Mouse (Mus musculus) thymus, postnatal 36 days (tissue): ENCODE results near the gene Zfp692.
A peak's percentile ranks its signal among the peaks of the same experiment; 100 is the strongest.

Experiments
- DNase-seq, 2 experiments: peaks; one replicate each; pipeline ENCODE4 v3.0.0; 2022; ENCODE audit warnings: mixed read lengths in 2 of 2

Zfp692 gene

DNA sequence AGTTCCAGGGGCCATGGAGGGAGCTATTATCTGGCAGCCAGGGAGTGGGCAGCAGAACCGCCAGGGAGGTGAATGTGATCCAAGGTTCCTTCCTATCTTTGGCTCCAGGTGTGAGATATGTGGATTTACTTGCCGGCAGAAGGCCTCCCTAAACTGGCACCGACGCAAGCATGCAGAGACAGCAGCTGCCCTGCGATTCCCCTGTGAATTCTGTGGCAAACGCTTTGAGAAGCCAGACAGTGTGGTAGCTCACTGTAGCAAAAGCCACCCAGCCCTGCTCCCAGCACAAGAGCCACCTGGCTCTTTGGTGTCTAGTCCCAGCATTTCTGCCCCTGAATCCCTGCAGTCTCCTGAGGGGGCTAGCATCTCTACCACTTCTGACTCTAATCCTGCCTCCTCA lies 7.2 kb downstream of the Zfp692 start:
- DNase-seq: no peak

DNA sequence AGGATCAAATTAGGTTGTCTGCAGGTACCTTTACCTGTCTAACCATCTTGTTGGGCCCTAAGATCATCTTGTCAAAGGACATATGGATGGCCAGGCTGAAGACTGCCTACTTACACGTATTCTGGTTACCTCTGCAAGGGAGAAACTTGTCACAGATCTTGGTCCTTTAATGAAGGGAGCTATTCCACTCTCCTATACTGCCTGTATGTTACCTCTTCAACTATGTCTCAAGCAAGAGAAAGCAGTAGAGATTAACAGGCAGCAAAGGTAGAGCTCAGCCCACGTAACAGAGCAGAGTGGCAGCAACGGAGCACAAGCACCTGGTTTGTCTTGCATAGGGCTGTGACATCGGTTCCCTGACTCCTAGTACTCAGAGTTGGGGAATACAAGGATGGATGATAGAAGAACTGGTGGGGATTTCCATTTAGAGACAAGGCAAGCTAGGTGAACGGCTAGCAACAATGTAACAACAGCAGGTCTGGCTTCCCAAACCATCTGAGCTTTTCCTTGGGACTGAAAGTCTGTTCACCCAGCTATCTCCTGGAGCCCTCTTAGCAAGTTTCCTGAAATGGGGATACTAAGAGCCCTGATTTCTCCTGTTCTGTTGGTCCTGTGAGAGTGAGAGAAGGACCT lies 8.8 kb downstream of the Zfp692 start:
- no peak for DNase-seq

DNA sequence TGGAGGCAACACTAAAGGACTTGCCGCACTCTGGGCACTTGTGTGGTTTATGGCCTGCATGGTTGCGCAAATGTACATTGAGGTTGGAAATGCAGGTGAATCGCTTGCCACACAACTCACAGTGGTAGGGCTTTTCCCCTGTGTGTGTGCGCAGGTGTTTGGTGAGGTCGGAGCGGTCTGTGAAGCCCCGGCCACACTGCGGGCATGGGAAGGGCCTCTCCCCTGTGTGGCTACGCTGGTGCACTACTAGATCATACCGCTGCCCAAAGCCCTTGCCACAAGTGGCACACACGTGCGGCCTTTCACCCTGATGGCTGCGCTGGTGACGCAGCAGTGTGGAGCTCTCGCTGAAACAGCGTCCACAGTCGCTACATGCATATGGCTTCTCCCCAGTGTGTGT lies 9.5 kb downstream of the Zfp692 start:
- no peak for DNase-seq

DNA sequence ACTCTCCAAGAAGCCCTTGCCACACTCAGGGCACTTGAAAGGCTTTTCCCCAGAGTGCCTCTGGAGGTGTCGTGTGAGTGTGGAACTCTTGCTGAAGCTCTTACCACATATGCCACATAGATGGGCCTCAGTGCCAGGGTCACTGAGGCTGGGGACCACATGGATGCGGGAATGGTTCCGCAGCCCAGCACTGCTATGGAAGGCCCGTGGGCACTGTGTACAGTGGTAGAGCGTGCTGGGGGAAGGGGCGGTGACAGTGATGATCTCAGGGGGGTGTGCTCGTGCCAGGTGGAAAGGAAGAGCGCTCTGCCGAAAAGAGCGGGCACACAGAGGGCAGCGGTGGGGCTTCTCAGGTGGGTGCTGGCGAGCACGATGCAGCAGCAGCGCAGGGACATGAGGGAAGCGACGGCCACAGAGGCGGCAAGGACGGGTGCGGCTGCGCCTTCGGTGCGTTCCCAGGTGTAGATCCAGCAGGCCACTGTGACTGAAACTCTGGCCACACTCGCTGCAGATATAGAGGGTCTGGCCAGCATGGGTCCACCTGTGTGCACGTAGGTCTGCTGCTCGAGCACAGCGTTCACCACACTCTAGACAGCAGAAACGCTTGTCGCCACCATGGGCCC lies 10.0 kb downstream of the Zfp692 start:
- DNase-seq: no peak

DNA sequence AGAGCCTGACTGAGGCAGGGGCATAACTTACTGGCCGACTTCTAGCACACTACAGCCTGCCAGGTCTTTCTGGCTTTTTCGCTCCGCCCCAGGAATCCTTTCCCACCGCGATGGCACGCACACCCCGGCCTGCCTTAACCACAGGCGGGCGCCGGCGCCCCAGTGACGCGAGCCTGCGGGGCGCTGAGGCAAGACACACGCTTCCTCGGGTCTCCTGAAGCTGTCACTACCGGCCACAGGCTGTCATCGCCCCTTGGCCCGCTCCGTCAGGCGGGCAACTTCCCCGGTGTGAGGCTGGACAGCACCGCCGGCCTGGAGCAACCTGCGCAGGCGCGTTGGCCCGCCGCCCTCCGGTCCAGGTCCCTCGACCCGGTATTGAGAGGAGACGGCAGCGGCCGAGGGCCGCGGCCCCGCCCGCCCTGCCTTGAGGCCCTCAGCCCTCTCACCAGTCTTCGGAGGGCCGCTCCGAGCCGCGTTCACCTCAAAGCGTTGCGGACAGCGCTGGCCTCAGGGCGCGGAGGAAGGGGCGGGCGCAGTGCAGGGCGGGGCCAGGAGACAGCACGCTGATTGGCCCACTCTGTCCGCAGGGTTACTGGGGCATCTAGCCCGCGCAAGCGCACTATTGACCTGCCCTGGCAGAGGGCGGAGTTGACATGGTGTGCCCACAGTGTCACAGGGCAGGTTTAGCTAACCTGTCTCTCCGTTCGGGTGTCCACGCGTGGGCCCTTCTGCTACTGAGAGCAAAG lies 16.1 kb downstream of the Zfp692 start:
- peak; percentile 96 to 97 for DNase-seq

DNA sequence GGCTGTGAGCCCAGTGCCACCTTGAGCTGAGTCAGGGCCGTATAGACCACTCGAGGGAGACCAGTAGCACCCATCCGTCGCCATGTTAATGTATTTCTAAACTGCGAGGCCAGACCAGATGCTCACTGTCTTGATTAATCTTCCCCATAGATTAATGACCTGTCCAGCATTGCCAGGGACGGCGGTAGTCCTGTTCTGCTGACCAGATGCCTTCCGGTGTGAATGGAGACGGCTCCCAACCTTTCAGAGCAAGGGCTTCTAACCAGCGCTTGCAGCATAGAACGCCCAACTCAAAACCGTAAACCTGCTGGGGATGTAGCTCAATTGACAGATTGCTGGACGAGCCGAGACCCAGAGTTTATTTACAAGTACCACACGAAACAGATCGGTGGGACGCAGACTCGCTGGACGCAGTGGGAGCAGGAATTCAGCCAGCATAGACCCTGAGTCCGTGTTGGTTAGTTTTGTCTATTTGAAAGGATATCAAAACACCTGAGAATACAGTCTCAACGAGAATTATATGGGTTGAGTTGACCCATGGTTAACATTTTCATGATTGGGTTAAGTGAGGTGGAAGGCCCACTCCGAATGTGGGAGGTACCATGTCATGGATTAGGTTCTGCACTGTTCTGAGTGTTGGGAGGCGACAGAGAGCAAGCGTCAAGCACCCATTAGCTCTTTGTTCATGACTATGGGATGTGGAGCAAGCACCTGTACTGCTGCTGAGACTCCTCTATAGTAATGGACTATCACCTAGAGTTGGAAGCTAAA lies 16.9 kb downstream of the Zfp692 start:
- DNase-seq: no peak

DNA sequence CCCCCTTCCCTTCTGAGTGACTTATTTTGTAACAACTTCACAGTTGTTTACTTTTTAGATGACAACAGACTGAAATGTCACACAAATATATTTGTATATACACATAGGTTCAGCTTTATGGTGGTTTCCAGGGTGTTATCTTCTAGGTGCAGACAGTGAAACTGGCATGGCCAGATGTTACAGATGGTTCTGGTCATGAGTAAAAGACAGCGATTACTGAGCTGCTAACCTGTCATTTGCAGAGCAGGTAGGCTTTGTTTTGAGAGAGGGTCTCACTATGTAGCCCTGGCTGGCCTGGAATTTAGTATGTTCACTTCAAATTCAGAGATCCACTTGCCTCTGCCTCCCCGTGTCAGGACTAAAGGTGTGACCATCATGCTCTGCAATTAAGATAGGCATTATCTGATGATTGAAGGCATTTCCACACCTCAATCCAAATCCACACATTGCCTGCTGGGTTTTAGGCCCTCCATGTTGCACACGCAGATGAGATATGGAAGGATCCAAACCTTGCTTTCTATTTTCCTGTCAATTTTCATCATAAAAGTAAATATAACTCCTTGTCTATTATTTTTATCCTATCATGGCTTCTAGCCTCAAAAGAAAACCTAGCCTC lies 17.9 kb downstream of the Zfp692 start:
- no peak for DNase-seq

DNA sequence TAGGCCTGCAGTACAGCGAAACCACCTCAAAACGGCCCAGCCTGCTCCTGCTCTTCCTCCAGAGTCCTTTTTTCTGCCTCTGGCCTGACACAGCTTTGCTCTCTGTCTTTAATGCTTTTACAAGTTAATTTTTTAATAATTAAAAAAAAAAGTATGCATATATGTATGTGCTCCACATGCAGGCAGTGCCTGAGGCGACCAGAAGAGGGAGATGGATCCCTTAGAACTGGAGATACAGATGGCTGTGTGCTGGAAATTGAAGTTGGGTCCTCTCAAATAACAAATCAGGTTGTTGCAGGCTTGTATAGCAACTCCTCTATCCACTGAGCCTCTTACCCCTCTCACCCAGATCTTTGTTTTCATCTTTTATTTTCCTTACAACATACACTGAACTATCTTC lies 19.9 kb downstream of the Zfp692 start:
- DNase-seq: no peak

DNA sequence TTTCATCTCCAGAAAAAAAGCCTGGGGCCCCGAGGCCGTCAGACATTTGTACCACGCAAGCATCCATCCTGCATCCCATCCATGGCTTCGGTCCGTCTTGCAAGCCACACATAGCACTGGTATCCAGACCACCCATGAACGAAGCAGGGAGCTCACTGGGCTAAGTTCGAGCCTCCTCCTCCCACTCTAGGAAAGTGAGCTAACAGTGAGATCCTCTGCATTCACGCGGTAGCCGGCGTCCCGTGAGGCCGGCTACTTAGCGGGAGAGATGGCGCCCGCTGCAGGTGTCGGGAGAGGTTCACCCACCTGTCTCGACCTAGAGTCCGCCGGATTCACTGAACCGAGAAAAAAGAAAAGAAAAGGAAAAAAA lies 23.0 kb downstream of the Zfp692 start:
- DNase-seq: no peak

DNA sequence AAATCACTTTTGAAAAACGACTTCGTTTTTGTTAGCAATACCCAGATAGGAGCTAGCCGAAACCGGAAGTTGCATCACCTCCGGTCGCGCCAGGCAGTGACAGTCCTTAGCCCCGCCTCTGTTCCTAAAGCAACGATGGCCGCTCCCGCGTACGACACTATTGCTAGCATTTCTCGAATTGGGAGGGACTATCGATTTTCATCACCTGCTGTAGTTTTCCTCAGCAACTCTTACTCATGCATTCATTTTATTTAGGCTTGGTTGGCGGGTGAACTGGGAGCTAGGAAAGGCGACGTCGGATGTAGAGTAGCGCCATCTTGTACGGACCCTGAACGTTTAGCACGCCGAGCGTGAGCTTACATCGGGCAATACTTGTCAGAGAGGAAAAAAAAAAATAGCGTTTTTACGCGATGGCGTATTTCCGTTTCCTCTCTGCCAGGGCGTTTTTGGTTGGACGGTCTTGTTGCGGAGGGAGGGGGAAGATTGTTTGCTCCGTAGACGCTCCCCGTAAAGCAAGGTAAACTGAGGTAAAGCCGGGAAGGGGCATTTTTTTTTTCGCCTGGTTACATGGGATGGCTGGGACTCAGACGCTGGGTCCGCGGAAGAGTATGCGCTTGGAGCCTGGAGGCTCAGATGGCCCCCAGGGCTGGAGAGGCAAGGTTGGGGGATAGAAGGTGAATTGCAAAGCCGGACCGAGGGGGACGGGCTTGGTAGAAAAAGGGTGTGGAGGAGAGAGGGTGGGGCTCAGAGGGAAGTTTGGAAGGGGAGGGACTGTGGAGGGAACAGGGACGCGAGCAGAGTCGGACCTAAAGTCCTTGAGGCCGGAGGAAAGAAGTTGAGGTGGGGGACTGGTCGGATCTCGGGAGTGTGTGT lies 23.6 kb downstream of the Zfp692 start, which contains the start of the genes Zfp672 and Sh3bp5l:
Gene Zfp672 (minus strand): TSS at position 64 of the 873 bp plus-strand sequence.
Gene Sh3bp5l (plus strand): TSS at position 449 of the 873 bp plus-strand sequence.
- DNase-seq: peak; percentile 82 to 85

DNA sequence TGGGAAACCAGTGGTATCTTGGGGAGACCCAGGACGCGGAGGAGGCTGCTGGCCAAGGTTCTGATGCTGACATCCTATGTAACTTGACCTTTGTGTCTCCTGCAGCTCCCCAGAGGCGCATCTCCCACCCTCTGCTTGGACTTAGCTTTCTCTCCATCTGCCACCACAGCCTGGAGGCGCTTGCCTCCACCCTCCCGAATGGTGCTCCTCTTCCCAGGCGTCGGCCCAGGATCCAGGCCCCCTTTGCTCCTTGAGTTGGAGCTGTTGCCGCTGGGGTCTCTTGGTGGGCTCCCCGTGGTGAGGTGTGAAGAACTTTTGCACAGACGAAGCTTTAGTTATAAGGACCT lies 24.3 kb downstream of the Zfp692 start:
- DNase-seq: no peak

DNA sequence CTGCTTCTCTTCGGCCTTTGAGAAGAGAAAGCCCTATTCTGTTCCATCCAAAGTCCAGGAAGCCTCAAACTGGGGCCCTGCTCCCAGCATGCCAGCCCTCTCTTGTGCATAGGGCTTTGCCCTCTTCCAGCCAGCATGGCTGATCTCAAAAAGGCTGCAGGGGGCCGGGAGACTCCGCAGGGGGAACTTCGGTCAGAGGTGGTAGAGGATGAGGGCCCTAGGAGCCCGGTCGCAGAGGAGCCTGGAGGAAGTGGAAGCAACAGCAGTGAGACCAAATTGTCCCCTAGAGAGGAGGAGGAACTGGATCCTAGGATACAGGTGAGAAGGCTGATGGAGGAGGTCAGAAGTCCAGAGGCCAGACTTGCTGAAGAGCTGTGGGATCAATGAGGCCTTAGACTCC lies 24.7 kb downstream of the Zfp692 start:
- DNase-seq: no peak

DNA sequence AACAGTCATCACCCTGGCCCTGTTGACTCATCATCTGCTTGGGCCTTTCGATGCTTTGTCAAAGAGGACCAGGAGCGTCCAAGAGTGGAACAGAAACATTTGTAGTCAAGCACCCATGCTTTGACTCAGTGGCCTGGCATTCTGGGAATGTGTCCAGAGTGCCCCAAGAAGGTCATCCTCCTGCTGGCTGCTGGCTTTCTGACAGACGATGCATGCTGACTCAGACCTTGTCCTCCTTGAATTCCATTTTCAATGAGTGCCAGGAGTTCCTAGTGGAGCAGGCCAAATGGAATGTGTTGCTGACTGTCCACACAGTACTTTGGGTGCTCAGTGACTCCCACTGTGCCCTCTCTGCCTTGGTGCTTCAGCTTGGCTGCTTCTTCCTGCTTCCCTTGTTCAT lies 27.9 kb downstream of the Zfp692 start:
- no peak for DNase-seq

DNA sequence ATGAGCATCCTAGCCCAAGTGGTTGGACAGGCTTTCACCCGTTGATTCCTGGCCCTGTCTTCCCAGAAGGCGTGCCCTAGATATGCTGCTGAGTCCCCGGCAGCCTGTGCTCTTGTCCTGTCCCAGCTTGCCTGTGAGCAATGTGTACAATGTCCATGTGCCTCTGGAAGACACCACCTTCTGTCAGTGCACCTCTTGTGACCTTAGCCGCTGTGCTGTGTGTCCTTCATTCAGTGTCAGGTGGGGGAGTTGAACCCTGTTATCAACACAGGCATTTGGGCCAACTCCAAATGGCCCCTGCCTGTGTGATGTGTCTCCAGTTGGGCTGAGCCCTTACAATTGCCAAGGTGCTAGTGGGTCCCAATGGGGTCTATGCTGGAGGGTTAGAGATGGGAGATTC lies 39.9 kb downstream of the Zfp692 start:
- DNase-seq: no peak

DNA sequence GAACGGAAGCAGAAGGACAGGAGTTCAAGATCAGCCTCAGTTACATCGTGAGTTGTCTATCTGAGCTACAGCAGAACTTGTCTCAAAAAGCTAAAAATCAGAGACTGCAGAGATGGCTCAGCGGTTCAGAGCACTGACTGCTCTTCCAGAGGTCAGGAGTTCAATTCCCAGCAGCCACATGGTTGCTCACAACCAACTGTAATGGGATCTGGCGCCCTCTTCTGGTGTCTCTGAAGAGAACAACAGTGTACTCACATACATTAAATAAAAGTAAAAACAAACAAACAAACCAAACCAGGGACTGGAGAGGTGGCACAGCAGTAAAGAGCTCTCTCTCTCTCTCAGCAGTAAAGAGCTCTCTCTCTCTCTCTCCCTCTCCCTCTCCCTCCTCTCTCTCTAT lies 43.8 kb downstream of the Zfp692 start:
- no peak for DNase-seq

DNA sequence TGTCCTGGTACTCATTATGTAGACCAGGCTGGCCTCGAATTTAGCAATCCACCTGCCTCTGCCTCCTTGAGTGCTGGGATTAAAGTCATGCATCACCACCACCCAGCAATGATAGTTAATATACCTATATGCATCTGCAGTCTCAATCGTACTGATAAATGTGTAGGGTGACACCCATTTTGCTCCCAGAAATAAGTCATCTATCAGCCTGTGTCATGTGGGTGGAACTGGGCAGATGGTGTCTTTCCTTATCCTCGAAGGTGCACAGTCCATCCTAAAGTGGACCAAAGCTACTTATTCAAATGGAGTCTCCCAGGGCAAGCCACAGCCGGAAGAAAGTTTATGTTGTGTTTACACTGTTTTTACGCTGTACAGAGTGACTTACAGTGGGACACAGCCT lies 44.3 kb downstream of the Zfp692 start:
- no peak for DNase-seq

DNA sequence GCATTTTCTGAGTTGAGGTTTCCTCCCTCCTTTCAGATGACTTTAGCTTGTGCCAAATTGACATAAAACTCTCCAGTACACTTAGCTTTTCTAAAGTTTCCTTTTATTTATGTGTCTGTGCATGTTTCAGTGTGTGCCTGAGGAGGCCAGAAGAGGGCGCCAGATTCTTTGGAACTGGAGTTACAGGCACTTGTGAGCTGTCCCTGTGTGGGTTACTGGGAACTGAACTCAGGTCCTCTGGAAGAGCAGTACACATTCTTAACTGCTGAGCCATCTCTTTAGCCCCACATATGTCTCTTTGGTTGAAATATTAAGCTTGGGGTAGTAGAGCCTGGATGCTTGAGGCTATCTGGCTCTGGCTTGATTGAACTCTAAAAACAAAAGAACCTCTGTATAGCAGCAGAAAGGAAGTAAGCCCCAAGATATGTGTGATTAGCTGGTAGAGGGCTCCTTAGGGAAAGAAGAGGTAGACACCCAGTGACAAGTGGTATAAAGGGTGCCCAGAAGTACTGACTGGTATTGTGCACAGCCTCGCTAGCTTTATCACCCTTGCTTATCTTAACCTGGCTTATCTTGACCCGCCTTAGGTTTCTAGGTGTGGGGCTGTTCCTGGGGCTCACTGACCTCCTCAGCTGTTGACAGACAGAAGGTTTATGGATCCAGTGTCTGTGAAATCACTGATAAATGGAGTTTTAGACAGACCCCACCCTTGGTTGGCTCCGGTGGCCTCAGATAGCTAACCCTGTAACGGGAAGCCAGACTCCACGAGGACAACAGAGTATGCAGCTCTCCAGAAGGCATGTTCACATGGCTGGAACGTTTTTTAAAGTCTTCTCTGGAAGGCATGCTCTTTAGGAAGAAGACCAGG lies 46.0 kb downstream of the Zfp692 start:
- no peak for DNase-seq

DNA sequence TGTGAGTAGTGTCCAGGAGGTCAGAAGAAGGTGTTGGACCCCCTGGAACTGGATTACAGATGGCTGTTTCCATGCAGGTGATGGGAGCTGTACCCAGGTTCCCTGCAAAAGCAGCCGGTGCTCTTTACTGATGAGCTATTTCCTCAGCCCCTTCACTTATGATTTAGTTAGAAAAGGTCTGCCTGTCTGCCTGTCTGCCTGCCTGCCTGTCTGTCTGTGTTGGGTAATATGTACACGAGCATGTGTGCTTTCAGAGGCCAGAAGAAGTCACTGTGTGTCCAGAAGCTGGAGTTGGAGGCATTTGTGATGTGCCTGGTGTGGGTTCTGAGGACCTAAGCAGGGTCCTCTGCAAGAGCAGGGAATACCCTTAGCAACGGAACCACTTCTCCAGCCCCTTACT lies 46.8 kb downstream of the Zfp692 start:
- no peak for DNase-seq

DNA sequence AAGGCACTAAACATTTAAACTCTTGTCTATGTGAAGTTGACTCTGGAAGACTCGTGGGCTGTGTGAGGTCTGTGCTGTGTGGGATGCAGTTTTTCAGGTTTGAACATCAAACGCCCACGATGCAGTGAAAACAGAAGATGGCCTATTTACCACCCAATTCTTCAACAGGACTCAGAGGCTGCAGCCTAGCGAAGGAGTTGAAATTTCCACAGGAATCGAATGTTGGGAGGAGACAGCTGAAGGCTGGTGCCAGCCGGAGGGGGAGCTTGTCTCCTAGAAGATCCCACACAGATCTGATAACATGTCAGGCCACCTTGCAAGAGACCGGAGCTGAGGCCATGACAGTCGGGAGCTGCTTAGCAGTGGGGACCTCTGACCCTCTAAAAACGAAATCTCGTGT lies 47.6 kb downstream of the Zfp692 start:
- no peak for DNase-seq

DNA sequence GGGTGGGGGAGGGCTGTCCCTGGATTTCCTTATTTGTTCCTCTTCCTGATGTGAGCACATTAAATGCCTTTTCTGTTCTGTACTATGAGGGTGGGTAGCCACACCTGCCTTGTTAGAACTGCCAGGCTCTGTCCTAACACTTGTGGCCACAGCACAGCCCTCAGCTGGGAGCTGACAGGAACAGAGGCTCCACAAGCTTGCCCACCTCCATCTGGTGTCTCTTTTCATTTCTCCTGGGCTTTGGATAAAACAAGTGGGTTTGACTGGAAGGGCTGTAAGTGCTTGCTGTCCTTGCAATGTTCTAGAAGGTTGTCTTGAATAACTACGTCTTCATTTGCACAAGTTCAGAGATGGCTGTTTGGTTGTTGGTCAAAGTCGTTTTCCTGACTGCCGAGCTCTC lies 48.1 kb downstream of the Zfp692 start:
- no peak for DNase-seq

DNA sequence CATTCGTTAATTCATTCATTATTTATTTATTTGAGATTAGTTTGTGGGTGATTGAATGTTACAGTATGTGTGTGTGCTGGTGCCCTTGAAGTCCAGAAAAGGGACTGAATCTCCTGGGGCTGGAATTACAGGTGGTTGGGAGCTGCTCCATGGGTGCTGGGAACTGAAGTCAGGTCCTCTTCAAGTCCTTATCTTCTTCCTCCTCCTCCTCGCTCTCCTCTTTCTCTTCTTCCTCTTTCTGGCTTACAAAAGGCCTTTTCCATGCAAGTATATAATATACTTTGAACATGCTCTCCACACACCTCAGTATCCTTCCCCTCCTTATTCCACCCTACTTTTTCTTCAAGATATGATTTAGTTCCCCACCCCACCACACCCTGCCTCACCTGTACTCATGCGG lies 50.2 kb downstream of the Zfp692 start:
- DNase-seq: no peak
